Mouse (Mus musculus): ENCODE results near the gene Uhrf1.
"Not testable (repeated sequence)": the region's sequence is repeated elsewhere in the genome, so short reads cannot be mapped to it uniquely, and the experiment has no call there.

Uhrf1 gene

DNA sequence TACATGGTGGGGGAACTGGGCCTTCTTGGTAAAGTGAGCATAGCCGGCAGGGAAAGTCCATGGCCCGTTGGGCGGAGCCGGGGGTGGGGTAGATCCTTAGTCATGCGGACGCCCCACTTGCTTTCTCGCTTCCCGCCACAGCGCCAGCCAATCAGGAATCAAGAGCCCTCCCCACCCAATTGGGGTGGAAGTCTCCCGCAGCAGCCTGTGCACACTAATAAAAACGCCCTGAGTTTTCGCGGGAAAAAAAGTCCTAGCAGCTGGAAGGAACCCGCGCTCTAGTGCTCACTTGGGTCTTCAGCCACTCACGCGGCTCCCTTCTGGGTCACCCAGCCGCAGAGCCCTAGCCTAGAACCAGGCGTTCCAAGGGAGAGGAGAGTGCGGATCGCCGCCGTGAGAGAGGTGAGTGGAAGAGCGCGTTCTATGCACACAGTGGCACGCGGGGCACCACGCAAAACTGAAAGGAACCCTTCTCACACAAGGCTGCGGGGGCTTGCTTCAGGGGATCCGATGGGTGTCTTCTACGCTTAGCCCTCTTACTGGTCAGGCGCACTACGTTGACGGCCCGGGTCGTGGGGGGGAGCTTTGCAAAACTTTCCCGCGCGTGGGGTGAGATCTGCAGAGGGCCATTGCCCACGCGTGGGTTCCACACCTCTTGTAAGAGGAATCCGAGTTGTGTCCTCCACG, at the start of gene Uhrf1:
Gene Uhrf1, plus strand, starts transcription at position 162 of the 687 bp plus-strand sequence.
- DNase-seq (ENCODE audit: low read depth, low spot score): peak; percentile 93

GRCm38 (mm10) chr17:56254695-56255094, 48.4 kb upstream of the Uhrf1 start:
- DNase-seq (ENCODE audit: low read depth, low spot score): no peak

DNA sequence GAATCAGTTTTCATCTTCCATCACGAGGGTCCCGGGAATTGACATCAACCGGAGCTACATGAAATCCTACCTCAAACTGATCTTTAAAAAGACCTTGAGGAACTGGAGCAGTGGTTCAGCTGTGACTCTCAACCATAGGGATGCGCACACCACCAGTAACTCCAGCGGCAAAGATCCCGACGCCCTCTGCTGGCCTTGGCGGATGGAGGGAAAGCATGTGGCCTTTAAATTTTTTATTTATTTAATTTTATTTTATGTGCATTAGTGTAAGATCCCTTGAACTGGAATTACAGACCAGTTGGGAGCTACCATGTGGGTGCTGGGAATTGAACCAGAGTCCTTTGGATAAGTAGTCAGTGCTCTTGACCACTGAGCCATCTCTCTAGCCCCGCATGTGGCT, 47.7 kb upstream of the Uhrf1 start:
- no peak for DNase-seq (ENCODE audit: low read depth, low spot score)

DNA sequence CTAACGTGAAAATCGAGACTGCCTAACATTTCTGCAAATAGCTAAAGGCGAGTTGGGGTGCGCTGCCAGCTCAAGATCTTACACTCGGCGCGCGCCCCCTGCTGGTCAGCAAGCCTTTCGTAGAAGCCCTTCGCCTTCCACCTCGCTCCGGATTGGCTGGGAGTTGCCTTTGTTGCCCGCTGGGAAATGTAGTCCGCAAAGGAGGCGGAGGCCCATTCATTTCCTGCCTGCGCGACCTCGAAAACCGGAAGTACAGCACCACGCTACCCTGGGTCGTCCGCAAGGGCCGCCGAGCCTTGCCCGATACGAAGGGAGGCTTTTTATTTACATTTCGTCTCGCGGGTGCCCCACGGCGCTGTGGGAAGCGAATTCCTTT, 47.3 kb upstream of the Uhrf1 start:
- peak; percentile 98 for DNase-seq (ENCODE audit: low read depth, low spot score)

GRCm38 (mm10) chr17:56256239-56256881, 46.8 kb upstream of the Uhrf1 start, which contains the start of gene Fem1a:
TSS of gene Fem1a (plus strand) at chr17:56256810.
- peak; percentile 98 for DNase-seq (ENCODE audit: low read depth, low spot score)

- no peak for DNase-seq (ENCODE audit: low read depth, low spot score)
Observed at GRCm38 (mm10) chr17:56257181-56257894, 45.8 kb upstream of the Uhrf1 start.

DNA sequence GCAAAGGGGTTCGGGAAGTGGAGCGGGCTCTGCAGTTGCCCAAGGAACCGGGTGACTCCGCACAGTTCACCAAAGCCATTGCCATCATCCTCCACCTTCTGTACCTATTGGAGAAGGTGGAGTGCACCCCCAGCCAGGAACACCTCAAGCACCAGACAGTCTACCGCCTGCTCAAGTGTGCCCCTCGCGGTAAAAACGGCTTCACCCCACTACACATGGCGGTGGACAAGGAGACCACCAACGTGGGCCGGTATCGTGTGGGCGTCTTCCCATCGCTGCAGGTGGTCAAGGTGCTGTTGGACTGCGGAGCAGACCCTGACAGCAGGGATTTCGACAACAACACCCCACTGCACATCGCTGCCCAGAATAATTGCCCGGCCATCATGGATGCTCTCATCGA, 44.9 kb upstream of the Uhrf1 start:
- not testable (repeated sequence) for DNase-seq (ENCODE audit: low read depth, low spot score)

GRCm38 (mm10) chr17:56258812-56259211, 44.3 kb upstream of the Uhrf1 start:
- DNase-seq (ENCODE audit: low read depth, low spot score): not testable (repeated sequence)

DNA sequence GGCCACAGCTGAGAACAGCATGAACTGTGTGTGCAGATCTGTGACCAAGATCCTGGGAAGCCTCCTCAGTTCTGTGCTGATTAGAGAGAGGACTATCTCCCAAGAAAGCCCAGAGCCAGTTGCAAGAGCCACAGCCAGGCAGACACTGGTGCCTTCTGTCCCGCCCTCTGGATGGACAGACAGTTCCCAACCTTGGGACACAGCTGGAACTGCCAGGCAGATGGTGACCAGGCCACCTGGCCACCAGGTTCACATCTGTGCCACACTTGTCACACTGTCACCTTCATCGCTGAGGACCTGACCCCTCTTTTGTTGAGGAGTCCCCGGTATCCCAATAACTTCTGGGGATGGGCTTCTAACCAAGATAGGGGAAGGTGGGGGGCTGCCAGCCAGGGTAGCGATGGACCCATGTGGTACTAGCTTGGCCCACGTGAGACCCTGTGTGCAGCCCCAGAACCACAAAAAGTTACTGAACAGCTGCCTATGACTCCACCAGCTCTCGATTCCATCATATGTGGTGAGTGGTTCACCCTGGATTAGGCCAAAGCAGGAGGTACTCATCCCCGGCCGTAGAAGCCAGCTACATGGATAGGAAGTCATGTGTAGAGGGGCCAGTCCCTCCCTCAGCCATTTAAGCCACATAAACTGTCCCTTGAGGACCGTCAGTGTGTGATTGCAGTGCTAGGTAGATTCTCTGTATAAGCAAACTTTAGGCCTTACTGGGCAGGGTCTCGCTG, 43.7 kb upstream of the Uhrf1 start:
- no peak for DNase-seq (ENCODE audit: low read depth, low spot score)

DNA sequence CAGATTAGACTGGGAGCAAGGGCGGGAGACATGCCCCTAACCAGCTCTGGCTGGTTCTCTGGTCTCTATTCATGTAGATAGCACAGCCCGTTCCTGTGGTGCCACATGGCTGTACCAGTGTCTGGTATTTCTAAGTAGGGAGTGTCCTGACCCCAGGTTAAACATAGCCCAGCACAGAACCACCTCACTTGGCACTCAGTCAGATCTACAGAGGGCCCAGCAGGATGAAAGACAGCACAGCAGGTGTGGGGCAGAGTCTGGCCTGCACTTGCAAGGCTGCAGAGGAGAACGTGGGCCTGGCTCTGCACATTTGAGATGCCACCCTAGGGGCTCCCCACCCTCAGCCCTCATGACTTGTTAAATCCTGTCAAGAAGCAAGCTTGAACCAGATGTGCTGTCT, 42.0 kb upstream of the Uhrf1 start:
- DNase-seq (ENCODE audit: low read depth, low spot score): no peak

- DNase-seq (ENCODE audit: low read depth, low spot score): no peak
Observed at GRCm38 (mm10) chr17:56262645-56263094, 40.5 kb upstream of the Uhrf1 start.

GRCm38 (mm10) chr17:56264020-56264419, 39.1 kb upstream of the Uhrf1 start:
- peak; percentile 76 for DNase-seq (ENCODE audit: low read depth, low spot score)

- no peak for DNase-seq (ENCODE audit: low read depth, low spot score)
Observed at GRCm38 (mm10) chr17:56265011-56265410, 38.1 kb upstream of the Uhrf1 start.

DNA sequence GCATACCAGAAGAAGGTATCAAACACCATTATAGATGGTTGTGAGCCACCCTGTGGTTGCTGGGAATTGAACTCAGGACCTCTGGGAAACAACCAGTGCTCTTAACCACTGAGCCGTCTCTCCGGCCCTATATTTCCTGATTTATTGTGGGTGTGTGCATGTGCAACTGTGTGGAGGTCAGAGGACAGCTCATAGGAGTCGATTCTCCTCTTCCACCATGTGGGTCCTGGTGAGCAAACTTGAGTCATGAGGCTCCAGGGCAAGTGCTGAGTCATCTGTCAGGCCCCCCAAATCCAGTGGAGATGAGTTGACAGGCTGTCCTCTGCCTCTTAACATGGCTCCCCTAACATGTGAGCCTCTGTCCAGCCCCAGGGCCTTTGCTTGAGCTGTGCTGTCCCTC, 37.3 kb upstream of the Uhrf1 start:
- DNase-seq (ENCODE audit: low read depth, low spot score): no peak

DNA sequence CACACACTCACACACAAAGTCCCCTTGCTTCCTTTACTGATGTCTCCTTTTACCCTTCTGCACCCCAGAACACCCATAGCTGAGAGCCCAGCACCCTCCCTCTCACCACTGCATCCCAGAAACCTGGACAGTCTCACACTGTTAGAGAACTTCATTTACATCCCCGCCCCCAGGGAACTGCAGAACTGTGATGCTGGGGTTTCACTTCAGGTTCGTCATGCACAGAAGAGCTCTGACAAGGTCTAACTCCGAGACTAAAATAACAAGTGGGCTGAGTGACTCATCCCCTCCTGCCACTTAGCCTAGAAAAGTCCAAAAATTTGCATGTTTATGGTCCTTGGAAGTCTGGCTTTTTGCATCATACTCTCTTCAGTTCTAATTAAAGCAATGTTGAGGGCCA, 36.9 kb upstream of the Uhrf1 start:
- no peak for DNase-seq (ENCODE audit: low read depth, low spot score)

- peak; percentile 67 for DNase-seq (ENCODE audit: low read depth, low spot score)
Observed at GRCm38 (mm10) chr17:56269153-56269630, 33.9 kb upstream of the Uhrf1 start.

GRCm38 (mm10) chr17:56269741-56270140, 33.4 kb upstream of the Uhrf1 start:
- DNase-seq (ENCODE audit: low read depth, low spot score): no peak

- DNase-seq (ENCODE audit: low read depth, low spot score): no peak
Observed at GRCm38 (mm10) chr17:56271609-56272253, 31.4 kb upstream of the Uhrf1 start.

- DNase-seq (ENCODE audit: low read depth, low spot score): no peak
Observed at GRCm38 (mm10) chr17:56272644-56273043, 30.5 kb upstream of the Uhrf1 start.

DNA sequence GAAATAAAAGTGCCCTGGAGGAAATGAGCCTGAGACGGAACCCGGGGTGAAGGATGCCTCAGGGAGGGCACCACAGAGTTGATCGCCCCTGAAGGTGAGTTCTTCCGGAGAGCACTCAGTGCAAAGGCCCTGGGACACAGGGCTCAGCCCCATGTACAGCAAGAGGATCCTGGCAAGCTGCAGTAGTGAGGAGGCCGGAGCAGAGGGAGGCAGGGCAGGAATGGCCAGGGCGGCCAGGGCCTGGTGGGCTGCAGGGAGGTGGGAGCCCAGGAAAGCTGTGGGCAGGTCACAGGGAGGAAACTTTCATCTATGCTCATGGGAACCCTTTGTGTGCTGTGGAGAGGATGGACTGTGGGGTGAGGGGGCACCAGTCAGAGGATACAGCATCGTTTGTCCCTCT, 29.6 kb upstream of the Uhrf1 start:
- no peak for DNase-seq (ENCODE audit: low read depth, low spot score)

GRCm38 (mm10) chr17:56273986-56274385, 29.1 kb upstream of the Uhrf1 start:
- no peak for DNase-seq (ENCODE audit: low read depth, low spot score)
